Mouse (Mus musculus) MEL (cell line): ENCODE results near the gene Cpeb2.

Experiments
- CTCF ChIP-seq, 3 experiments: IDR thresholded peaks in 2 of 3; conservative IDR thresholded peaks in 1 of 3; 2 replicates each; pipeline ENCODE4 v1.5.1; 2011 to 2012; ENCODE audit warnings: low read length in 3 of 3, low read depth in 2 of 3, mild to moderate bottlenecking in 2 of 3, improper control_type of control experiment in 1 of 3, inconsistent platforms in 1 of 3, mixed read lengths in 1 of 3, moderate library complexity in 1 of 3; ENCODE audit not compliant: control insufficient read depth in 1 of 3, insufficient read depth in 1 of 3, poor library complexity in 1 of 3, severe bottlenecking in 1 of 3
- EP300 ChIP-seq, 2 experiments: IDR thresholded peaks; 2 replicates each; pipeline ENCODE4 v1.6.1; 2011; ENCODE audit warnings: improper control_type of control experiment in 2 of 2, low read length in 2 of 2, low read depth in 1 of 2, mild to moderate bottlenecking in 1 of 2
- KAT2A ChIP-seq: conservative IDR thresholded peaks from 2 replicates; pipeline ENCODE4 v1.6.1; 2012; ENCODE audit warnings: low read depth, low read length, improper control_type of control experiment, inconsistent platforms
- MYC ChIP-seq: IDR thresholded peaks from 2 replicates; pipeline ENCODE4 v1.6.1; 2011; ENCODE audit warnings: low read depth, mild to moderate bottlenecking, low read length, improper control_type of control experiment, moderate library complexity
- POLR2A ChIP-seq, 2 experiments: IDR thresholded peaks; 2 replicates each; pipeline ENCODE4 v1.6.1; 2011 to 2012; ENCODE audit warnings: low read length in 2 of 2, mild to moderate bottlenecking in 2 of 2, control low read depth in 1 of 2, improper control_type of control experiment in 1 of 2, low read depth in 1 of 2, moderate library complexity in 1 of 2; ENCODE audit not compliant: control insufficient read depth in 1 of 2, insufficient read depth in 1 of 2, poor library complexity in 1 of 2
- POLR2AphosphoS5 ChIP-seq: IDR thresholded peaks from 2 replicates; pipeline ENCODE4 v1.6.1; 2012; ENCODE audit warnings: low read depth, borderline replicate concordance, mild to moderate bottlenecking, inconsistent platforms, low read length, moderate library complexity, mixed read lengths
- TAL1 ChIP-seq: IDR thresholded peaks from 2 replicates; pipeline ENCODE4 v1.6.1; 2012; ENCODE audit warnings: mild to moderate bottlenecking, inconsistent platforms, low read length, moderate library complexity, mixed read lengths
- TCF12 ChIP-seq: IDR thresholded peaks from 2 replicates; pipeline ENCODE4 v1.6.1; 2014; ENCODE audit warnings: low read depth, mild to moderate bottlenecking, inconsistent platforms, low read length, improper control_type of control experiment, moderate library complexity
- USF1 ChIP-seq: IDR thresholded peaks from 2 replicates; pipeline ENCODE4 v1.6.1; 2014; ENCODE audit warnings: low read depth, mild to moderate bottlenecking, inconsistent platforms, low read length, improper control_type of control experiment, moderate library complexity

GRCm38 (mm10) chr5:43264696-43265095 is 31.7 kb downstream of the Cpeb2 start:
- TF ChIP-seq POLR2A (IDR thresholded peaks at IDR 0.05; ENCODE audit: control insufficient read depth in 1 of 2, insufficient read depth in 1 of 2, low read depth in 1 of 2, low read length in 2 of 2, poor library complexity in 1 of 2) (no peak), USF1 (no peak), TCF12 (no peak), CTCF (IDR thresholded peaks at IDR 0.05 in 2 of 3, conservative IDR thresholded peaks at IDR 0.05 in 1 of 3; ENCODE audit: control insufficient read depth in 1 of 3, insufficient read depth in 1 of 3, low read depth in 2 of 3, low read length in 3 of 3, poor library complexity in 1 of 3, severe bottlenecking in 1 of 3) (no peak), KAT2A (no peak), POLR2AphosphoS5 (no peak), MYC (no peak), TAL1 (no peak), EP300 (IDR thresholded peaks at IDR 0.05; ENCODE audit: low read depth in 1 of 2, low read length in 2 of 2) (no peak)
